Mouse (Mus musculus) embryonic fibroblast, embryonic 13.5 days (primary cell): ENCODE measurements around the gene Cped1. TPM values are rescaled to one million over a fixed set of nuclear protein-coding genes. Genes with fewer than 3 reads are reported as not detected.

ENCODE experiments used
- H3K27ac ChIP-seq: 2 replicates; pipeline ENCODE4 v1.5.1; 2012; ENCODE audit warnings: low read length, control low read depth, inconsistent platforms; ENCODE audit not compliant: insufficient read depth
- H3K4me1 ChIP-seq: 2 replicates; pipeline ENCODE4 v1.6.1; 2011; ENCODE audit warnings: low read length; ENCODE audit not compliant: control insufficient read depth, insufficient read depth
- H3K4me3 ChIP-seq: 2 replicates; pipeline ENCODE4 v1.5.1; 2011; ENCODE audit warnings: mild to moderate bottlenecking, control low read depth, low read length; ENCODE audit not compliant: insufficient read depth
- CTCF ChIP-seq: IDR thresholded peaks from 2 replicates; pipeline ENCODE4 v1.5.1; 2011; ENCODE audit warnings: mild to moderate bottlenecking, control low read depth, low read length, moderate library complexity, borderline replicate concordance; ENCODE audit not compliant: insufficient read depth
- POLR2A ChIP-seq: IDR thresholded peaks from 2 replicates; pipeline ENCODE4 v1.6.1; 2011; ENCODE audit warnings: low read depth, mild to moderate bottlenecking, control low read depth, low read length, moderate library complexity
- polyA plus RNA-seq: library from polyadenylated mRNA; stranded (reverse); fragments of >200 nt; gene quantifications from 2 replicates; pipeline ENCODE4 v1.2.4, GENCODE M21; 2011; ENCODE audit warnings: low read depth; ENCODE audit not compliant: missing spikeins, insufficient read length

Gene Cped1
- polyA plus RNA-seq, 1 experiment = 34.4 TPM

GRCm38 (mm10) chr6:22135038-22135631, 149.4 kb downstream of the Cped1 start:
- H3K4me3 ChIP-seq = no peak overlapping the region
- no peak for TF ChIP-seq POLR2A
- H3K27ac ChIP-seq = no peak overlapping the region
- H3K4me1 ChIP-seq = no peaks in the 10 kb centered on the region; the same call in 1 of the 2 replicates

- Histone ChIP-seq H3K4me3 (no peak overlapping the region), H3K27ac (no peak overlapping the region), H3K4me1 (no peaks in the 10 kb centered on the region; the same call in 1 of the 2 replicates)
- no peak for TF ChIP-seq CTCF
- no peak for TF ChIP-seq POLR2A
Measured at GRCm38 (mm10) chr6:22136805-22137204, 151.1 kb downstream of the Cped1 start.

GRCm38 (mm10) chr6:22140786-22141185, 155.1 kb downstream of the Cped1 start:
- Histone ChIP-seq H3K27ac (no peak overlapping the region), H3K4me1 (no peaks in the 10 kb centered on the region), H3K4me3 (no peak overlapping the region)
- TF ChIP-seq CTCF = no peak
- no peak for TF ChIP-seq POLR2A

GRCm38 (mm10) chr6:22147236-22147635, 161.5 kb downstream of the Cped1 start:
- Histone ChIP-seq H3K4me1 (0 out of 2 replicates have a peak, but pooled peaks cover 4% of the 10 kb centered on the region), H3K4me3 (no peak overlapping the region), H3K27ac (peak overlapping the region; percentile 49)
- TF ChIP-seq POLR2A (no peak), CTCF (no peak)

GRCm38 (mm10) chr6:22148511-22148910, 162.8 kb downstream of the Cped1 start:
- Histone ChIP-seq H3K4me1 (0 out of 2 replicates have a peak, but pooled peaks cover 4% of the 10 kb centered on the region), H3K27ac (no peak overlapping the region), H3K4me3 (no peak overlapping the region)
- TF ChIP-seq CTCF = no peak
- TF ChIP-seq POLR2A = no peak

- no peak overlapping the region for H3K27ac ChIP-seq
- H3K4me3 ChIP-seq = no peak overlapping the region
- TF ChIP-seq POLR2A (no peak), CTCF (no peak)
- H3K4me1 ChIP-seq = no peaks in the 10 kb centered on the region; the same call in 1 of the 2 replicates
Measured at GRCm38 (mm10) chr6:22157461-22157860, 171.7 kb downstream of the Cped1 start.

GRCm38 (mm10) chr6:22161944-22162343, 176.2 kb downstream of the Cped1 start:
- no peaks in the 10 kb centered on the region for H3K4me1 ChIP-seq
- H3K4me3 ChIP-seq = no peak overlapping the region
- TF ChIP-seq CTCF = no peak
- no peak for TF ChIP-seq POLR2A
- no peak overlapping the region for H3K27ac ChIP-seq

GRCm38 (mm10) chr6:22168388-22168787, 182.7 kb downstream of the Cped1 start:
- no peak overlapping the region for H3K27ac ChIP-seq
- no peak overlapping the region for H3K4me3 ChIP-seq
- TF ChIP-seq POLR2A (no peak), CTCF (no peak)
- H3K4me1 ChIP-seq = no peaks in the 10 kb centered on the region

GRCm38 (mm10) chr6:22178721-22179295, 193.1 kb downstream of the Cped1 start:
- no peak overlapping the region for H3K27ac ChIP-seq
- no peak overlapping the region for H3K4me3 ChIP-seq
- no peak for TF ChIP-seq CTCF
- no peak for TF ChIP-seq POLR2A
- no peaks in the 10 kb centered on the region for H3K4me1 ChIP-seq

GRCm38 (mm10) chr6:22180316-22180715, 194.6 kb downstream of the Cped1 start:
- no peak overlapping the region for H3K27ac ChIP-seq
- no peaks in the 10 kb centered on the region for H3K4me1 ChIP-seq
- no peak overlapping the region for H3K4me3 ChIP-seq
- TF ChIP-seq POLR2A (no peak), CTCF (no peak)

- Histone ChIP-seq H3K4me3 (no peak overlapping the region), H3K27ac (peak overlapping the region; percentile 22), H3K4me1 (peaks cover 3% of the 10 kb centered on the region; the same call in 1 of the 2 replicates)
- TF ChIP-seq POLR2A = no peak
- TF ChIP-seq CTCF = no peak
Measured at GRCm38 (mm10) chr6:22186967-22187366, 201.3 kb downstream of the Cped1 start.
